Mouse (Mus musculus) olfactory bulb, adult 2 months (tissue): ENCODE data around the gene Ces1c.

Source experiments
- CTCF ChIP-seq: fragments of 200-500 bp; IDR thresholded peaks from 2 replicates; pipeline ENCODE4 v1.5.1; 2012; ENCODE audit warnings: low read depth, mild to moderate bottlenecking, low read length, moderate library complexity; ENCODE audit not compliant: insufficient read depth
- POLR2A ChIP-seq: fragments of 200-500 bp; IDR thresholded peaks from 2 replicates; pipeline ENCODE4 v1.6.1; 2012; ENCODE audit warnings: mild to moderate bottlenecking, low read depth, low read length, moderate library complexity; ENCODE audit not compliant: insufficient read depth

GRCm38 (mm10) chr8:93163363-93163762 lies 32.3 kb upstream of the Ces1c start:
- TF ChIP-seq POLR2A: no peak
- TF ChIP-seq CTCF: no peak
